Mouse (Mus musculus) liver, postnatal 0 days (tissue): ENCODE results near the gene Asb16.

Experiments
- CTCF ChIP-seq: sonication (generic); IDR thresholded peaks from 2 replicates; pipeline ENCODE4 v1.5.1; 2016; ENCODE audit warnings: antibody characterized with exemption, low read depth
- EP300 ChIP-seq: IDR thresholded peaks from 2 replicates; pipeline ENCODE4 v1.6.1; 2016; ENCODE audit warnings: antibody characterized with exemption, low read depth, mild to moderate bottlenecking

DNA sequence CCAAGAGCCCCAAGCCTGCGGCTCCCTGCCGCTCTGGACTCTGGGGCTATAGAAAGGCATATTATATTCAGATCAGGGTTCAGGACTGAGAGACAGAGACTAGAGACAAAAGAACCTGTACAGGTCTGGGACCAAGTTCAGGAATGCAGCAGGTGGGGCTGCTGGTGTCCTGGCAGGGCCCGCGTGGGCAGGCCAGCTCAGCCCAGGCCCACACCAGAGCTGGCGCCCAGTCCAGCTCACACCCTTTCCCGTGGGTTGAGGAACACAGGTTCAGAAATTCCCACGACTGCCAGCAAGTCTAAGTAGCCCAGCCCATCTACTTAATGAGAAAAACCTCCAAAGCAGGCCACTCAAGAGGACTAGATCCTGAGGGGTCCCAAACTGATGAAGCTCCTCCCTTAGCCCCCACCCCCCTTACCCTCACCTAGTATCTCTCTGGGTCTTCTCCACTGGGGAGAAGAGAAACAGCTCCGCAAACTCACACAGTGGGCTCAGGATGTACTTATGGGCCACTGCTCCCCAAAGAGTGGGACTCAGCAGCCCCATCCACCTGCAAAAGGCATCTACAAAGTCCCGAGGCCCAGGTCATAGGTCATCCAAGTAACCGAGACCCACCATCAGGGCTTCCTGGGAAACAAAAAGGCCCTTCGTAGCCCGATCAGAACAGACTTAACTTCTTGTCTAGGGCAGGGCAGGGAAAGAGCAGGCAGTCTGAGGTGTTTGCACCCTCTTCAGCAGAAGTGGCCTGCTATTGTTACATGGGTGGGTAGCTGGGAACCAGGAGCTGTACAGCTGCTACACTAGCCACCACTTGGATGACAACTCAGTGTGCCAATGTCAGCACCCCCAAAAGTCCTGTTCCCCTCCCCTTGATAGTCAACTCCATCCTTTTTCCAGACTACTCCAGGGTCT is 42.2 kb upstream of the Asb16 start:
- TF ChIP-seq CTCF (no peak), EP300 (no peak)
